Mouse (Mus musculus): ENCODE measurements around the gene Dlg5. TPM values are rescaled to one million over a fixed set of nuclear protein-coding genes. Genes with fewer than 3 reads are reported as not detected.

Dlg5 gene
- 19.3 and 20.5 TPM in 2 replicates for polyA plus RNA-seq (2014; fragmentation: Nextera tagmentation; extraction: Ambion mirVana)

DNA sequence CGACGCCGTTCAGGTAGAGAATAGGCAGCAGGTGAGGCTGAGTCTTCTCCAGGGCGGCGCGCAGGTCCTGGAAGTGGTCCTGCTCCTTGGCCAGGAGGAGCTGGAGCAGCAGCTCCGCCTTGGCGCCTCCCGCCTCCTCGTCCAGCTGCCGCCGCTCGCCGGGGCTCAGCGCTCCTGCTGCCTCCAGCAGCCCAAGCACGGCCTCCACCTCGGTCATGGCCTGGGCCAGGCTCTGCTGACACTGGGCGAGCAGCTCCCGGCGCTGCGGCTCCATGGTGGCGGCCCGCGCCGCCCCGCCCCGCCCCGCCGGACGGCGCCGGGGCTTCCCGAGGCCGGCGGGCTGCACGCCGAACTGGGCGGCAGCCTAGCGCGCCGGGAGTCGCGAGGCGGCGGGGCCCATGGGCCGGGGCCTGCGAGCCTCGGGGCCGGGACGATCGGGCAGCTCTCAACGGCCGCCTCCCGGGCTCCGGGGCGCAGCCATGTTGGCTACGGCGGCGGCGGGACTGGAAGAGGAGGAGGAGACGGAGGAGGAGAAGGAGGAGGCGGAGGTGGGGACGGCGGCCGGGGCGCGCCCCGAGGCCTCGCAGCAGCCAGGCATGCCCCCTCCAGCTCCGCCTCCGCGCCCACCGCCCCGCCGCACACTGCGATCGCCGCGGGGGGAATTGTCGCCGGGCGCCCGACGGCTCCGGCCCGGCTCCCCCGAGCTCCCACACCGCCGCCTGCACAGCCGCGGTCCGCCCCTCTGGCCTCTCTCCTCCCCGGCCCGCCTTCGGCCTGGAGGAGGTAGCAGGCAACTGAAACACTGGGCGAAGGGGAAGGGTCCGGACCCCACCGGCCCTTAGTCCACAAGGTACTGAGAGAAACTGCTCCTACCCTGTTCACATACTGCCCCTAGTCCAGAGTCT, at the start of gene Dlg5:
Dlg5 (minus strand) TSS at position 744 of the 905 bp plus-strand sequence.
- under 1% methylated on average over 65 of the region's 98 CpGs for WGBS
- Histone ChIP-seq H3K9me3 (ENCODE audit: control insufficient read depth, low read length) (no peaks in the 10 kb centered on the region), H3K27me3 (ENCODE audit: control insufficient read depth, insufficient read depth, low read length) (no peaks in the 10 kb centered on the region), H3K36me3 (ENCODE audit: control insufficient read depth, insufficient read depth, low read length) (no peaks in the 10 kb centered on the region), H3K4me3 (ENCODE audit: low read depth, low read length) (peak within 1 kb of the TSS; percentile 83), H3K4me2 (peak within 1 kb of the TSS; percentile 96), H3K4me1 (ENCODE audit: control insufficient read depth, insufficient read depth, low read length) (peaks cover 3% of the 10 kb centered on the region; the same call in 1 of the 2 replicates), H3K9ac (ENCODE audit: low read length) (peak within 1 kb of the TSS; percentile 95), H3K27ac (ENCODE audit: low read depth, low read length) (peak within 1 kb of the TSS; percentile 73)
- peak; percentile 95 for DNase-seq (ENCODE audit: low spot score, missing footprints)
- ATAC-seq (ENCODE audit: low FRiP score), result peak; percentile 90

DNA sequence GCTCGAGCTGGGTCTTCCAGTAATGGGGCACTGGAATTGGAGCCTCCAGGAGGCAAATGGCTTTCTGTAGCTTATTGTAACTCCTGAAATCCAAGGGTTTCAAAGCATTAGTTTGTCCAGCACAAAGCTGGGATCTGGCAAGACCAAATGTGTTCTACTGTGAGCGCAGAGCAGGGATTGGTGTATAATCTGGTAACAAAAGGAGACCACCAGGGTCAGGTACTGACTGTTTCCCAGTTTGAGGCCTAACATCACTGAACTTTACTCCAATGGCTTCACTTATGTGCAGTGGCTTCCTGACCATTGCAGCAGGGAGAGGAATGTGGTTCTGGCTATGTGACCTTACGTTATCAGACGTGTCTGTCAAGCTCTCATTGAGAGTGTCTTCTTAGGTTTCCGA, 47.9 kb upstream of the Dlg5 start:
- WGBS, result 92% methylated on average over 5 of the region's 5 CpGs
- no peak overlapping the region for H3K27ac ChIP-seq (ENCODE audit: low read depth, low read length)
- no peaks in the 10 kb centered on the region for H3K4me1 ChIP-seq (ENCODE audit: control insufficient read depth, insufficient read depth, low read length)
- no peaks in the 10 kb centered on the region for H3K27me3 ChIP-seq (ENCODE audit: control insufficient read depth, insufficient read depth, low read length)
- DNase-seq (ENCODE audit: low spot score, missing footprints) (no peak), ATAC-seq (ENCODE audit: low FRiP score) (no peak)
- no peak overlapping the region for H3K4me3 ChIP-seq (ENCODE audit: low read depth, low read length)
- H3K36me3 ChIP-seq (ENCODE audit: control insufficient read depth, insufficient read depth, low read length), result no peaks in the 10 kb centered on the region
- H3K4me2 ChIP-seq, result no peak overlapping the region
- H3K9ac ChIP-seq (ENCODE audit: low read length), result no peak overlapping the region
- no peaks in the 10 kb centered on the region for H3K9me3 ChIP-seq (ENCODE audit: control insufficient read depth, low read length)

DNA sequence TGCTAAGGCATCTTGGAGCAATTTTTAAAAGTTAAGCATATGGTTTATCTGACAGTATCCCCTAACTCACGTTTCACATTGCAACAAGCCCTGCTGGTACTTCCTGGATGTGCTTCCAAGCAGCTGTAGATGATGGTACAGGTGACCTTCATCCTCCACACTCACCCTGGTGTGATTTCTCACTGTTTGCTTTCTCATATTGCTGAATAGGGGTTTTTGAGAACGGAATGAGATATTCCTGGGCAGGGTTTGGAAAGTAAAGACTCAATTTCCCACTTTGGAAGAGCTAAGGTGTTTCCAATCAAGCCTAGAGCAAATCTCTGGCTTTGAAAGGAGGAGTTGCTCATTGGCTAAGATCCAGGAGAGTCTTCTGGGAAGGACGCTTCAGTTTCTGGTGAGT, 47.2 kb upstream of the Dlg5 start, which contains the start of gene E330034G19Rik:
E330034G19Rik (plus strand) TSS at position 301 of the 400 bp plus-strand sequence.
- no peaks in the 10 kb centered on the region for H3K9me3 ChIP-seq (ENCODE audit: control insufficient read depth, low read length)
- ATAC-seq (ENCODE audit: low FRiP score), result no peak
- no peak within 1 kb of the TSS for H3K4me2 ChIP-seq
- H3K4me3 ChIP-seq (ENCODE audit: low read depth, low read length), result no peak within 1 kb of the TSS
- no peak within 1 kb of the TSS for H3K9ac ChIP-seq (ENCODE audit: low read length)
- no peak for DNase-seq (ENCODE audit: low spot score, missing footprints)
- H3K27ac ChIP-seq (ENCODE audit: low read depth, low read length), result no peak within 1 kb of the TSS
- H3K27me3 ChIP-seq (ENCODE audit: control insufficient read depth, insufficient read depth, low read length), result no peaks in the 10 kb centered on the region
- H3K36me3 ChIP-seq (ENCODE audit: control insufficient read depth, insufficient read depth, low read length), result no peaks in the 10 kb centered on the region
- 58% methylated on average over 3 of the region's 3 CpGs for WGBS
- H3K4me1 ChIP-seq (ENCODE audit: control insufficient read depth, insufficient read depth, low read length), result no peaks in the 10 kb centered on the region

DNA sequence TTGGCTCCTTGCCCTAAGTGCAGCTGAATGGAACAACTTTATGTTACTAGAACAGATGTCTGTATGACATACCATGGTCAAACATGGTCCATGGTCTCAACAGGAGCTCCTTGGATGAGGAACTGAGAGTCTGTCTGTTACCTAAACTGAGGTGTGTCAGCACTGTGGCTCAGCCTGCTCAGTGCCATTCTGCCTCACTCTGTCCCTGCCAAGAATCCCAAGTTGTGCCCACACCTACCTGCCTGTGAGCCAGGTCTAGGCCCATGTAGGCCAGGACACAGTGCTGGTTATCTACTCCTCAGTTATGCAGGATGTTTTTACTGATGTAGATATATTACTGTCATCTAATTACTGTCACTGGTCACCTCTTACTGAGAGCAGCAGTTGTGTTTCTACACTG, 45.0 kb upstream of the Dlg5 start:
- no peak overlapping the region for H3K4me2 ChIP-seq
- no peaks in the 10 kb centered on the region for H3K36me3 ChIP-seq (ENCODE audit: control insufficient read depth, insufficient read depth, low read length)
- no peak overlapping the region for H3K4me3 ChIP-seq (ENCODE audit: low read depth, low read length)
- ATAC-seq (ENCODE audit: low FRiP score) (no peak), DNase-seq (ENCODE audit: low spot score, missing footprints) (no peak)
- no peaks in the 10 kb centered on the region for H3K27me3 ChIP-seq (ENCODE audit: control insufficient read depth, insufficient read depth, low read length)
- H3K4me1 ChIP-seq (ENCODE audit: control insufficient read depth, insufficient read depth, low read length), result no peaks in the 10 kb centered on the region
- no peak overlapping the region for H3K9ac ChIP-seq (ENCODE audit: low read length)
- no peaks in the 10 kb centered on the region for H3K9me3 ChIP-seq (ENCODE audit: control insufficient read depth, low read length)
- H3K27ac ChIP-seq (ENCODE audit: low read depth, low read length), result no peak overlapping the region

DNA sequence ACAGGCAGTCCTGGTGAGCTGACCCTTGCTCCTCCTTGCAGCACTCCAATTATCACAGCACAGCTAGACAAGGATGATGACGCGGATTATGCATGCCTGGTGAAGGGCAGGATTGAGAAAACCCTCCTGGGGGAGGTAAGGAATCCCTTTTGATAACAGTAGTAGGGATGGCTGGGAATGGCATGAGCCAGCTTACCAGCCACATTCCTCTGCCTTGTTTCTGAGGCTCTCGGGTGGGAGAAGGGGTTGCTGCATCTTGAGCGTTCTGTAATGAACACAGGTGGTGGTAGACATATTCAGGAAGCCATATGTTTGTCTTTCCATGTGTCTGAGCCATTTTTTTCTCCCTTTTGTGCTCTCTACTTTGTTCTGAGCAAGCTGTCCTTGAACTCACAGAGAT, 40.4 kb upstream of the Dlg5 start:
- 61% methylated on average over 4 of the region's 4 CpGs for WGBS
- Histone ChIP-seq H3K9me3 (ENCODE audit: control insufficient read depth, low read length) (no peaks in the 10 kb centered on the region), H3K36me3 (ENCODE audit: control insufficient read depth, insufficient read depth, low read length) (no peaks in the 10 kb centered on the region), H3K27ac (ENCODE audit: low read depth, low read length) (no peak overlapping the region), H3K9ac (ENCODE audit: low read length) (no peak overlapping the region), H3K4me3 (ENCODE audit: low read depth, low read length) (no peak overlapping the region), H3K4me2 (no peak overlapping the region), H3K4me1 (ENCODE audit: control insufficient read depth, insufficient read depth, low read length) (no peaks in the 10 kb centered on the region), H3K27me3 (ENCODE audit: control insufficient read depth, insufficient read depth, low read length) (no peaks in the 10 kb centered on the region)
- DNase-seq (ENCODE audit: low spot score, missing footprints), result no peak
- ATAC-seq (ENCODE audit: low FRiP score), result no peak

DNA sequence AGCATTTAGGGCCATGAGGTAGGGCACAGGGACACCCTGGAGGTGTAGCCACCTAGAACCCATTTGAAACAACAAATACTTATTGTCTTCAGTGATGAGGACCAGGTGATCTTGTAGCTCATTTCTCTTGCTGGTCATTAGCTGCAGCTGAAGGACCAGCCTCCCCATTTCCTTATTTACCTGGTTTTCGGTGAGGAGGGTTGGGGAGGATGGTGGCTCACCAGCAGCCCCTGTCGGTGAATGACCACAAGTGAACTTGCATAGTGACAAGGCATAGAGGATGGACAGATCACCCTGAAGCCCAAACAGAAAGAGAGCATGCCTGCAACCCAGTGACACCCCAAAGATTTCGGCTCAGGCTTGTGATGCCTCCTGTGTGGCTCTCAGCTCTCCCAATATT, 36.6 kb upstream of the Dlg5 start:
- Histone ChIP-seq H3K9ac (ENCODE audit: low read length) (no peak overlapping the region), H3K4me3 (ENCODE audit: low read depth, low read length) (no peak overlapping the region), H3K9me3 (ENCODE audit: control insufficient read depth, low read length) (no peaks in the 10 kb centered on the region), H3K27me3 (ENCODE audit: control insufficient read depth, insufficient read depth, low read length) (no peaks in the 10 kb centered on the region), H3K4me2 (no peak overlapping the region), H3K27ac (ENCODE audit: low read depth, low read length) (no peak overlapping the region), H3K36me3 (ENCODE audit: control insufficient read depth, insufficient read depth, low read length) (no peaks in the 10 kb centered on the region), H3K4me1 (ENCODE audit: control insufficient read depth, insufficient read depth, low read length) (no peaks in the 10 kb centered on the region)
- 70% methylated on average over 3 of the region's 3 CpGs for WGBS
- ATAC-seq (ENCODE audit: low FRiP score) (no peak), DNase-seq (ENCODE audit: low spot score, missing footprints) (no peak)

DNA sequence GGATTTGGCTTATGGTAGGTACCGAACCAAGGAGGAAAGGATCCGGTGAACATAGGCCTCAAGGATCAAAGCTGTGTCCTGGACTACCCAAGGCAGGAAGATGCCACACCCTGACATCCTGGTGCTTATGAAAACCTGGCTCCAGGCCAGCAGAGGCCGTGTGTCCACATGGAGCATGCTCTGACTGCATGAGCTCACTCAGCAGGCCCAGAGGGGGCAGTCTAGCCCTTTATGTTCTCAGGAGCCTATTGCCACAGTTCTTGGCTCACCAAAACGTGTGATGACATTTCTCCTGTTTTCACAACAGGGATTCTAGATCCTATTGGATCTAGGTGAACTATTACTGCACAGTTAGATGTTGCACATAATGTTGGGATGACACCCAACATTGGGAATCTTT, 35.6 kb upstream of the Dlg5 start:
- Histone ChIP-seq H3K9ac (ENCODE audit: low read length) (no peak overlapping the region), H3K36me3 (ENCODE audit: control insufficient read depth, insufficient read depth, low read length) (no peaks in the 10 kb centered on the region), H3K4me1 (ENCODE audit: control insufficient read depth, insufficient read depth, low read length) (no peaks in the 10 kb centered on the region), H3K27me3 (ENCODE audit: control insufficient read depth, insufficient read depth, low read length) (no peaks in the 10 kb centered on the region), H3K4me2 (no peak overlapping the region), H3K4me3 (ENCODE audit: low read depth, low read length) (no peak overlapping the region), H3K9me3 (ENCODE audit: control insufficient read depth, low read length) (no peaks in the 10 kb centered on the region), H3K27ac (ENCODE audit: low read depth, low read length) (no peak overlapping the region)
- 71% methylated on average over 4 of the region's 4 CpGs for WGBS
- ATAC-seq (ENCODE audit: low FRiP score) (no peak), DNase-seq (ENCODE audit: low spot score, missing footprints) (no peak)

DNA sequence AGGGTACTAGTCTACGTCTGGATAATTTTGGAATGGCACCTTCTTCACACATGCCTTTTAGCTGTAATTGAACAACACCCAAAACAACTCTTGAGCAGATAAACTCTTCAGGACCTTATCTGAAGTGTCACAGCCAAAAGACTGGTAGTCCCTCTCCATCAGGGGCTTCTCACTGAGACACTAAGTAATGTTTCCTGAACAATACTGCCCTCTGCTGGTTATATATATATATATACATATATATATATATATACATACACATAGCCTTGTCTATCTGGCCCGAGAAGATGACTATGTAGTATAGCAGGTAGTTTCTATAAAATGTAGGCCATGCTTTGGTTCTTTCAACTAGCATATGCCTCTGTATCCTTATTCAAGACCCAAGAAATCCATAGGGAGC, 29.8 kb upstream of the Dlg5 start:
- Histone ChIP-seq H3K27ac (ENCODE audit: low read depth, low read length) (no peak overlapping the region), H3K9ac (ENCODE audit: low read length) (no peak overlapping the region), H3K4me2 (no peak overlapping the region), H3K36me3 (ENCODE audit: control insufficient read depth, insufficient read depth, low read length) (no peaks in the 10 kb centered on the region), H3K27me3 (ENCODE audit: control insufficient read depth, insufficient read depth, low read length) (no peaks in the 10 kb centered on the region), H3K9me3 (ENCODE audit: control insufficient read depth, low read length) (no peaks in the 10 kb centered on the region), H3K4me3 (ENCODE audit: low read depth, low read length) (no peak overlapping the region), H3K4me1 (ENCODE audit: control insufficient read depth, insufficient read depth, low read length) (no peaks in the 10 kb centered on the region)
- DNase-seq (ENCODE audit: low spot score, missing footprints) (peak; percentile 86), ATAC-seq (ENCODE audit: low FRiP score) (no peak)
- WGBS, result 65% methylated on average over 2 of the region's 2 CpGs

DNA sequence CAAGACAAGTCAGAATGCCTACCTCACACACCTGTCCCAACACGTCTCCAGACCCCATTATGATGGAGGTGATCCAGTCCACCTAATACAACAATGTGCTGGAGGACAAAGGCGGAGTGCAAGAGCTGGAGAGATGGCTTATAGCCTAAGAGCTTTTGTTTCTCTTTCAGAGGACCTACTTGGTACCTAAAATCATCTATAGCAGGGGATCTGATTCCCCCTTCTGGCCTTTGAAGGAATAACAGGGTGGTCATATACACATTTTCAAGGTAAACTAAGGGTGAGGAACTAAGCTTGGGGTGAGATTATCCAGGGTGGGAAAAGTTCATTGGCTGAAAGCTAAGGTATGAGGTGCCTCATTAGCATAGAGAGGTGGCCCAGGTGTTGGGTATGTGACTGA, 27.9 kb upstream of the Dlg5 start:
- DNase-seq (ENCODE audit: low spot score, missing footprints) (peak; percentile 91), ATAC-seq (ENCODE audit: low FRiP score) (no peak)
- Histone ChIP-seq H3K4me2 (no peak overlapping the region), H3K27ac (ENCODE audit: low read depth, low read length) (no peak overlapping the region), H3K36me3 (ENCODE audit: control insufficient read depth, insufficient read depth, low read length) (no peaks in the 10 kb centered on the region), H3K4me3 (ENCODE audit: low read depth, low read length) (no peak overlapping the region), H3K4me1 (ENCODE audit: control insufficient read depth, insufficient read depth, low read length) (no peaks in the 10 kb centered on the region), H3K9me3 (ENCODE audit: control insufficient read depth, low read length) (no peaks in the 10 kb centered on the region), H3K27me3 (ENCODE audit: control insufficient read depth, insufficient read depth, low read length) (no peaks in the 10 kb centered on the region), H3K9ac (ENCODE audit: low read length) (no peak overlapping the region)
- 53% methylated on average over 2 of the region's 2 CpGs for WGBS

All from midbrain, embryonic 11.5 days (tissue).